Mouse (Mus musculus): ENCODE data around the gene Prss57.

DNA sequence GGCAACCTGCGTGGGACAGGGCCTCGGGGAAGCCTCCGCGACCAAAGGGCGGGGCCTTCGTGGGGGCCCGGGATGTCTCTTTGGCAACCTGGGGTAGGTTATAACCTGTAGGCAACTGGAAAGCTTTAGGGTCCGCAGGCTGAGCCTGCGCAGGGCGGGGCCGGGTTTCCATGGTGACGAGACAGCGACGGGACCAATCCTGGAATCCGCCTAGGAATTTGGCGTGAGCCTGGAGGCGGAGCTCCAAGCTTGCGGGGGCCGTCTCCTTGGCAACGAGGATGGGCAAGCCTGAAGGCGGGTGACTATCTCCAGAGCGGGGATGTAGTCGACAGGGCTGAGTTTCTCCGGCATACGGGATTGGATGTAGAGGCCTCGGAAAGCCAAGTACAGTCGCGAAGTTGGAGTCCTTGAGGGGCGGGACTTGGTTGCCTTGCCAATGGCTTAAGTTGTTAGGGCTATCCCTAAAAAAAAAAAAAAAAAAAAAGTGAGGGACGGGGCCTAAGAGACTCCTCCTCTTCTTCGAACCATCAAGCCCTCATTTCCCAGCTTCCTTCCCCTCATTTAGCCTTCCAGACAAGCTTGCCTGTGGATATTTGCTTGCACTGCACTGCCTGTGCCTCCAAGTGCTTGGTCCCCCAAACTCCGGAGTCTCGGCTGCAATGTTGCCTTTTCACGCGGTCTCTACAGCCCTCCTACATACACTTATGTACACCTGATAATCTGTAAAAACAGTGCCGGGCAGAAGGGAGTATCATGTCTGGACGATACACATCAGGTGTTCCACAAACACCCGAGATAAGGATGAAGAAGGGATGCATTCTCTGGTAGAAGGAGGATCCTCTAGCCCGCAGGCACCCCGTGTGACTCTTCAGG is 23.2 kb downstream of the Prss57 start:
- no peak for TF ChIP-seq CTCF (IDR thresholded peaks at IDR 0.05; ENCODE audit: low read depth)
- TF ChIP-seq EP300 (IDR thresholded peaks at IDR 0.05; ENCODE audit: low read depth) = no peak

All from liver, postnatal 0 days (tissue).